Mouse (Mus musculus): ENCODE results near the gene Nrxn3. TPM values are rescaled to one million over a fixed set of nuclear protein-coding genes. Genes with fewer than 3 reads are reported as not detected.

Gene Nrxn3
- polyA plus RNA-seq, 1 experiment from 2014 or later = 29.2 TPM

DNA sequence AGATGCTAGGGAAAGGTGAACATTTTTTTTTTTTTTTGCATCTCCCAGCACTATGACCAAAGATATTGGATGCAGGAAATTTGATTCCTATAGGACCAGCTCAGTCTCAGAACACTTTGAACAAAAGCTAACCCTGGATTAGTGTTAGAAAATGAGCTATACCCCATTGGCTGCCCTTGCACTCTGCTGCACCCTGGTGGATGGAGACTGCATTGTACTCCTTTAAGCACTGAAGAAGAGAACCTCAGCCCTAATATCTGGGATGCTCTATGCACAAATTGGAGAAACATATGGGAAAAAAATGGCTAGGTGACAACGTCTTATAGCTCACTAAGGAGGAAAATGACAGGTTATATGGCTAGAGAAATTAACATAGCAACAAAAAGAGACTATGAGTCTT, 589.9 kb downstream of the Nrxn3 start:
- Histone ChIP-seq H3K9me3 (ENCODE audit: control insufficient read depth, low read length) (no peaks in the 10 kb centered on the region), H3K36me3 (ENCODE audit: control insufficient read depth, insufficient read depth, low read length) (no peaks in the 10 kb centered on the region), H3K4me3 (ENCODE audit: low read depth, low read length) (no peak overlapping the region), H3K27me3 (ENCODE audit: control insufficient read depth, insufficient read depth, low read length) (no peaks in the 10 kb centered on the region), H3K9ac (ENCODE audit: low read length) (no peak overlapping the region), H3K4me2 (ENCODE audit: low read depth) (no peak overlapping the region), H3K4me1 (ENCODE audit: control insufficient read depth, insufficient read depth, low read length) (no peaks in the 10 kb centered on the region), H3K27ac (ENCODE audit: low read depth, low read length) (no peak overlapping the region)
- DNase-seq (ENCODE audit: low spot score) (peak; percentile 34), ATAC-seq (ENCODE audit: insufficient read depth, low FRiP score, low TSS enrichment) (no peak)
- WGBS = 34% methylated on average over 1 of the region's 1 CpGs

DNA sequence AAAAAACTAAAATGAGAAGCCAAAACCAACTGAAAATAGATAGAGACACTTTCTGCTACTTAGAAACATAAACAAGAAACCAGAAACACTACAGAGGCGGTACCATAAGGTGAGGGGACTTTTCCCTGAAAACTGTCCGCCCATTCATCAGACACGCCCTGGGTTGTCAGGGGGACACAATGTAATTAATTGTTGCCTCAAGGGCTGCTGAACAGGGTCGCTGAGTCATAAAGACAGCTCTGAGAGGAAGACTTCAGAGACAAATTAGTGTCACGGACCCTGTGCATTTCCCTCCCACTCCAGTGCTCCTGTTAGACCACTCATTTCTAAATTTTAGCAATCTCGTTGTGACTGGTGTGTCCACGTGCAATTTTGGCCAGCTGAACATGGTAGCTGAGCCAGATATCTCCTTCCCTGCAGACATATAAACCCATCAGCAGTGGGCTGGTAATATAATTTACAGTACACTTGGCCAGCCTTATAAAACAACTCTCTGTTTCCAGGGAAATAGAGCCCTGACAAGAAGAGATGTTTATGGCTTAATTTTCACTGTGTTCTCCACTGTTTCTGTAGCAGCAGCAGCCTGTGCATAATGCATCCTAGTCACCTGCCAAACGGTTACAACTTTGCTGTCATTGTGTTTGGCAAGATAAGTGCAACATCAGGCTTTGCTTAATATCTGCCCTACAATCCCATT, 603.3 kb downstream of the Nrxn3 start:
- Histone ChIP-seq H3K36me3 (ENCODE audit: control insufficient read depth, insufficient read depth, low read length) (no peaks in the 10 kb centered on the region), H3K27me3 (ENCODE audit: control insufficient read depth, insufficient read depth, low read length) (no peaks in the 10 kb centered on the region), H3K4me2 (ENCODE audit: low read depth) (no peak overlapping the region), H3K4me1 (ENCODE audit: control insufficient read depth, insufficient read depth, low read length) (no peaks in the 10 kb centered on the region), H3K4me3 (ENCODE audit: low read depth, low read length) (no peak overlapping the region), H3K9ac (ENCODE audit: low read length) (no peak overlapping the region), H3K27ac (ENCODE audit: low read depth, low read length) (no peak overlapping the region), H3K9me3 (ENCODE audit: control insufficient read depth, low read length) (no peaks in the 10 kb centered on the region)
- DNase-seq (ENCODE audit: low spot score) (no peak), ATAC-seq (ENCODE audit: insufficient read depth, low FRiP score, low TSS enrichment) (no peak)
- 39% methylated on average over 8 of the region's 8 CpGs for WGBS

DNA sequence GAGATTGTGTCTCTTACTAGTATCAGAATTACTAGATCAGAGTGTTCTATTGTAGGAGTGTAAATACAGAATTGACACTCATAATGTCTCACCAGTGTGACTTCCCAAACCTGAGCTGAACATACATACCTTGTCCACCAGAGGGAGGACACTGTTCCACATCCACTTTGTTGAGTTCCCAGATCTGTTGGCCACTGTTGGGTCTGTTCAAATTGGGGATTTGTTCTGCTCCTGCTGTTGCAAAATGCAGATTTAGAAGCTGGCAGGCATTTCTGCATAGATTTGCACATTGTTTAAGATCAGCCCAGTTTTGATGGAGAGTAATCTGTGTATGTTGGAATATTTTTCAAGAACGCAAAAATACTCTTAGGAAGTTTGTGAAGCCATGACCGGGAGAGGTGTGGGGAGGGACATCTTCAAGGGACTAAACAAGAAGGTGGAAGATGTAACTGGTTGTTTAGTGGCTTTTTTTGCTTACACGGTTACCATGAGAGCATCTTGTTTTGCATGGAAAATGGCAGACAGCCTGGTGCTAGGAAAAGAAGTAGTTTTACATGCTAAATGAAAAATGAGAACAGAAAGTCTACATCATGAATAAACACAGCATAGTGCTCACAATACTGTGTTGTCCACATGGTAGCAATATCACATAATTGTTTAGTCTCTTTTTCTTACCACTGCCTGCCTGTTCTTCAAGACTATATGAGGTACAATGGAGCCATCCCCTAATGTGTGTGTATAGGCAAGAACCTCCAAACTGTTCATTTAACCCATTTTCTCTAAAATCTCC, 609.0 kb downstream of the Nrxn3 start:
- 92% methylated on average over 3 of the region's 3 CpGs for WGBS
- DNase-seq (ENCODE audit: low spot score) = no peak

DNA sequence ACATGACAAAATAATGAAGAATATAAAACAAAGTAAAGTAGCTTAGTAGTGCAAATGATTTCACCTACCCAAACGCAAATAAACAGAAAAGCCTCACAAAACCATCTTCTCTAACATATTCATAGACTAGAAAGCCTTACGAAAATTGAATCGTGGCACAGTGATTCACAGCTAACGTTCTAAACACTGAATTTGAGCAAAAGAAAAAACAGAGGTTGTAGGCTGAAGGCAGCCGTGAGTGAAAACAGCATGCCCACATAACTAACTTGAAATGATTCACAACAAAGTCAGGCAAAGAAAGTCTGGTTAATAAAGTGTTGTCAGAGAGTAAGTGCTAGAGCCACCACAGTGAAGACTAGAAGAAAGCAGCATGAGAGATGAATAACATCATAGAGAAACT, 610.8 kb downstream of the Nrxn3 start:
- ATAC-seq (ENCODE audit: insufficient read depth, low FRiP score, low TSS enrichment) = no peak
- Histone ChIP-seq H3K4me1 (ENCODE audit: control insufficient read depth, insufficient read depth, low read length) (no peaks in the 10 kb centered on the region), H3K27me3 (ENCODE audit: control insufficient read depth, insufficient read depth, low read length) (no peaks in the 10 kb centered on the region), H3K9me3 (ENCODE audit: control insufficient read depth, low read length) (no peaks in the 10 kb centered on the region), H3K9ac (ENCODE audit: low read length) (no peak overlapping the region), H3K27ac (ENCODE audit: low read depth, low read length) (no peak overlapping the region), H3K36me3 (ENCODE audit: control insufficient read depth, insufficient read depth, low read length) (no peaks in the 10 kb centered on the region), H3K4me3 (ENCODE audit: low read depth, low read length) (no peak overlapping the region), H3K4me2 (ENCODE audit: low read depth) (no peak overlapping the region)
- DNase-seq (ENCODE audit: low spot score) = no peak
- 89% methylated on average over 5 of the region's 5 CpGs for WGBS

More for the DNA sequence above, 609.0 kb downstream of the Nrxn3 start:
- H3K9me3 ChIP-seq (ENCODE audit: control insufficient read depth, low read length) = no peaks in the 10 kb centered on the region
- no peak overlapping the region for H3K27ac ChIP-seq (ENCODE audit: low read depth, low read length)
- no peak overlapping the region for H3K9ac ChIP-seq (ENCODE audit: low read length)
- H3K4me2 ChIP-seq (ENCODE audit: low read depth) = no peak overlapping the region
- no peaks in the 10 kb centered on the region for H3K27me3 ChIP-seq (ENCODE audit: control insufficient read depth, insufficient read depth, low read length)
- H3K36me3 ChIP-seq (ENCODE audit: control insufficient read depth, insufficient read depth, low read length) = no peaks in the 10 kb centered on the region
- no peak for ATAC-seq (ENCODE audit: insufficient read depth, low FRiP score, low TSS enrichment)
- no peak overlapping the region for H3K4me3 ChIP-seq (ENCODE audit: low read depth, low read length)
- H3K4me1 ChIP-seq (ENCODE audit: control insufficient read depth, insufficient read depth, low read length) = no peaks in the 10 kb centered on the region

DNA sequence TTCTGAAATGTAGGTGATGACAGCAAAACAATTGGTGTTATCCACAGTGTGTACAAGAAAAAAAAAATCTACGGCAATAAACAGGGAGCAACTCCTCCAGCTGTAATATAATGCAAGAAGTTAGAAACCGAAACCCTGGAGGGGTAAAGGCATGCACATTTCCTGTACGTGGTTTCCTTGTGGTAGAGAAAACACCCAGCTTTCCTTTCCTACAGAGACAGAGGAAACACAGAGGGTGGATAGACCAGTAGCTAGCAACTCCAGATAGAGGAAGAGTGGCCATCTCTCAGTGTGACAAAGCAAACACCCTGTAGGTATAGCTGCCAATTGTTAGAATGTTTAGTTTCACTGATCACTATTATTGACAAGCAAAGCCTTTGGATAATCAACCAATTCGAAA, 642.2 kb downstream of the Nrxn3 start:
- H3K4me1 ChIP-seq (ENCODE audit: control insufficient read depth, insufficient read depth, low read length) = no peaks in the 10 kb centered on the region
- WGBS = 77% methylated on average over 4 of the region's 4 CpGs
- H3K9ac ChIP-seq (ENCODE audit: low read length) = no peak overlapping the region
- ATAC-seq (ENCODE audit: insufficient read depth, low FRiP score, low TSS enrichment) (no peak), DNase-seq (ENCODE audit: low spot score) (no peak)
- H3K27ac ChIP-seq (ENCODE audit: low read depth, low read length) = no peak overlapping the region
- no peak overlapping the region for H3K4me2 ChIP-seq (ENCODE audit: low read depth)
- no peak overlapping the region for H3K4me3 ChIP-seq (ENCODE audit: low read depth, low read length)
- H3K9me3 ChIP-seq (ENCODE audit: control insufficient read depth, low read length) = no peaks in the 10 kb centered on the region
- H3K27me3 ChIP-seq (ENCODE audit: control insufficient read depth, insufficient read depth, low read length) = no peaks in the 10 kb centered on the region
- no peaks in the 10 kb centered on the region for H3K36me3 ChIP-seq (ENCODE audit: control insufficient read depth, insufficient read depth, low read length)

DNA sequence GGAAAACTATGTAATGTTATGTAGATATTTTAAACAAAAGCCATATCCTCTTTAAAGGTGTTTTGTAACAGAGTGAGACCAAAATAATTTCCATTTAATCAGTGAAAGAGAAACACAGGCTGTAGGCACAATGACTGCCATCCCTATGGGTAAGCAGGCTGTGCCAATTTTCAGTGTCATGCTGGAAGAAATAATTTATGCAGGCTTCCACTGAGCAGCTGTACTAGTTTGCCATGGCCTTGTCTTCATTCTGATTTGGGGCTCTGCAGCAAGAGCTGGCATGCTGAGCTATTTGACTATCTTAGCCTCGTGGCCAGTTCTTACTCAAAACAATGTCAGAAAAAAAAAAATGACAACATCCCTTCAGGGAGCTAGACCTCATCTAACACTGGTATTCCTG, 647.3 kb downstream of the Nrxn3 start:
- H3K27ac ChIP-seq (ENCODE audit: low read depth, low read length) = no peak overlapping the region
- DNase-seq (ENCODE audit: low spot score) (no peak), ATAC-seq (ENCODE audit: insufficient read depth, low FRiP score, low TSS enrichment) (no peak)
- no peak overlapping the region for H3K9ac ChIP-seq (ENCODE audit: low read length)
- 62% methylated on average over 1 of the region's 1 CpGs for WGBS
- H3K9me3 ChIP-seq (ENCODE audit: control insufficient read depth, low read length) = no peaks in the 10 kb centered on the region
- H3K4me2 ChIP-seq (ENCODE audit: low read depth) = no peak overlapping the region
- no peaks in the 10 kb centered on the region for H3K4me1 ChIP-seq (ENCODE audit: control insufficient read depth, insufficient read depth, low read length)
- no peak overlapping the region for H3K4me3 ChIP-seq (ENCODE audit: low read depth, low read length)
- no peaks in the 10 kb centered on the region for H3K27me3 ChIP-seq (ENCODE audit: control insufficient read depth, insufficient read depth, low read length)
- H3K36me3 ChIP-seq (ENCODE audit: control insufficient read depth, insufficient read depth, low read length) = no peaks in the 10 kb centered on the region

DNA sequence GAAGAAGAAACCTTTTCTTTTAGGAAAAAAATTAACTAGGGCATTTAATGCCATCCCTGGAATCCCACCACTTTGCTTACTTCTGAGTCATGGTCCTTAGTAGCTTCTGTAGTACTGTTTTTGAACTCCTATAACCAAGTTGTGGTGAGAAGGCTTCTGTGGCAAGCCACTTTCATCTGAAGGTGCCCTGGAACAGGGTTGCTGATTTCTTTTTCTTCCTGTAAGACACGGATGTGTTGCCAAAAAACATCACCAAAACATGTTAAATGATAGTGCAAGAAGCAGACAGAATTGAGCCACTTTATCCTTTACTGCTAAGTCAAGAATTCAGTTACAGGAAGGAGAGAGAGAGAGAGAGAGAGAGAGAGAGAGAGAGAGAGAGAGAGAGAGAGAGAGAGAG, 653.9 kb downstream of the Nrxn3 start:
- Histone ChIP-seq H3K4me2 (ENCODE audit: low read depth) (no peak overlapping the region), H3K9me3 (ENCODE audit: control insufficient read depth, low read length) (no peaks in the 10 kb centered on the region), H3K36me3 (ENCODE audit: control insufficient read depth, insufficient read depth, low read length) (no peaks in the 10 kb centered on the region), H3K27me3 (ENCODE audit: control insufficient read depth, insufficient read depth, low read length) (no peaks in the 10 kb centered on the region), H3K4me3 (ENCODE audit: low read depth, low read length) (no peak overlapping the region), H3K27ac (ENCODE audit: low read depth, low read length) (no peak overlapping the region), H3K9ac (ENCODE audit: low read length) (no peak overlapping the region), H3K4me1 (ENCODE audit: control insufficient read depth, insufficient read depth, low read length) (no peaks in the 10 kb centered on the region)
- 86% methylated on average over 1 of the region's 1 CpGs for WGBS
- ATAC-seq (ENCODE audit: insufficient read depth, low FRiP score, low TSS enrichment) = no peak
- no peak for DNase-seq (ENCODE audit: low spot score)

DNA sequence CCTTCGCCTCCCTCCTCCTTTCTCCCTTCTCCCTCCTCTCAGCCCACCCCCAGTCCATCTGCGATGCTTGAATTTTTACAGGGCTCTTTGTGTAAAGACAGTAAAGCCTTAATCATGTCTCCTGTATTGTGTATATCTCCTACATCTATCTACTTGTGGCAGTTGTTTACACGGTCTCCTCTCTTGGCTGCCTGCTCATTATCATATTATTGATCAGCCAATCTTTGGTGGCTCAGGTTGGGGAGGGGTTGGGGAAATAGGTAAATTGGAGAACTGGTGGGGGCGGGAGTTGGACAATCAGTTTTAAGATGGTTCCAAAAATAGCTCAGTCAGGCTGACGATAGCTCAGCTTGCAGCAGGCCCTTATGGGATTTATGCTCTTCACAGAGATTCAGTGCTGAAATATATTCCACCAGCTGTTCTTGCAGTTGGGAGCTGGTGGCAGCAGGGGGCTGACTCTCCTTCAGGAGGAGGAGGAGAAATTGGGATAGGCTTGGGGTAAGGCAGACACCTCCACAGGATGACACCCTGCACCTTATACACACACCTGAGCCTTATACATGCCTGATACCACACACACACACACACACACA, 654.5 kb downstream of the Nrxn3 start:
- Histone ChIP-seq H3K9me3 (ENCODE audit: control insufficient read depth, low read length) (no peaks in the 10 kb centered on the region), H3K4me3 (ENCODE audit: low read depth, low read length) (no peak overlapping the region), H3K4me1 (ENCODE audit: control insufficient read depth, insufficient read depth, low read length) (no peaks in the 10 kb centered on the region), H3K27me3 (ENCODE audit: control insufficient read depth, insufficient read depth, low read length) (no peaks in the 10 kb centered on the region), H3K27ac (ENCODE audit: low read depth, low read length) (no peak overlapping the region), H3K9ac (ENCODE audit: low read length) (no peak overlapping the region), H3K36me3 (ENCODE audit: control insufficient read depth, insufficient read depth, low read length) (no peaks in the 10 kb centered on the region), H3K4me2 (ENCODE audit: low read depth) (no peak overlapping the region)
- DNase-seq (ENCODE audit: low spot score) (no peak), ATAC-seq (ENCODE audit: insufficient read depth, low FRiP score, low TSS enrichment) (no peak)
- WGBS = 59% methylated on average over 5 of the region's 5 CpGs

DNA sequence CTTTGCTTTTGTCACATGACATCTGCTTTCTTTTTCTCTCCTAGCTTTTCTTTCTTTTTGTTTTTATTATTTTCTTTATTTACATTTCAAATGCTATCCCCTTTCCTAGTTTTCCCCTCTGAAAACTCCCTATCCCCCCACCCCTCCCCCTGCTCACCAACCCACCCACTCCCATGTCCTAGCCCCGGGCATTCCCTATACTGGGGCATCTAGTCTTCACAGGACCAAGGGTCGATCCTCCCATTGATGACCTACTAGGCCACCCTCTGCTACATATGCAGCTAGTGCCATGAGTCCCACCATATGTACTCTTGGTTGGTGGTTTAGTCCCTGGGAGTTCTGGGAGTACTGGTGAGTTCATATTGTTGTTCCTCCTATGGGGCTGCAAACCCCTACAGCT, 655.0 kb downstream of the Nrxn3 start:
- Histone ChIP-seq H3K4me1 (ENCODE audit: control insufficient read depth, insufficient read depth, low read length) (no peaks in the 10 kb centered on the region), H3K27ac (ENCODE audit: low read depth, low read length) (no peak overlapping the region), H3K36me3 (ENCODE audit: control insufficient read depth, insufficient read depth, low read length) (no peaks in the 10 kb centered on the region), H3K4me2 (ENCODE audit: low read depth) (no peak overlapping the region), H3K4me3 (ENCODE audit: low read depth, low read length) (no peak overlapping the region), H3K27me3 (ENCODE audit: control insufficient read depth, insufficient read depth, low read length) (no peaks in the 10 kb centered on the region), H3K9ac (ENCODE audit: low read length) (no peak overlapping the region), H3K9me3 (ENCODE audit: control insufficient read depth, low read length) (no peaks in the 10 kb centered on the region)
- WGBS = 94% methylated on average over 2 of the region's 2 CpGs
- DNase-seq (ENCODE audit: low spot score) (no peak), ATAC-seq (ENCODE audit: insufficient read depth, low FRiP score, low TSS enrichment) (no peak)
